Mouse (Mus musculus): ENCODE results near the gene Serping1.

Serping1 gene

GRCm38 (mm10) chr2:84779210-84779609, 4.0 kb upstream of the Serping1 start:
- DNase-seq (ENCODE audit: low read depth): no peak

DNA sequence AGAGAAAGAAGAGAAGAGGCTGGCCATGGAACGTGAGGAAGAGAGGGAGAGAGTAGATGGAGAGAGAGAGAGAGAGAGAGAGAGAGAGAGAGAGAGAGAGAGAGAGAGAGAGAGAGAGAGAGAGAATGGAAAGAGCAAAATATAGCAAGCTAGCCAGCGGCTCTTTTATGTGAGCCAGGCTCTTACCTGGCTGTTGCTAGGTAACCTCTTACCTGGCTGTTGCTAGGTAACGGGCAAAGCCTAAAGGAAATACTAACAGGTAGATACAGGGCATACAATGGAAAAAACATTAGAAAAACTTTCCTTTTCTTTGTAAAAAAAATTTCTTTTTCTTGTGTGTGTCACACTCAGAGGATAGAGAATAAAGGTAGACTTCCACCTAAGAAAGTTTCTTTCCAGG, 2.5 kb upstream of the Serping1 start:
- DNase-seq (ENCODE audit: low read depth): no peak

- DNase-seq (ENCODE audit: low read depth): no peak
These were observed 421 bp upstream of the Serping1 start for GRCm38 (mm10) chr2:84775665-84776064.

DNA sequence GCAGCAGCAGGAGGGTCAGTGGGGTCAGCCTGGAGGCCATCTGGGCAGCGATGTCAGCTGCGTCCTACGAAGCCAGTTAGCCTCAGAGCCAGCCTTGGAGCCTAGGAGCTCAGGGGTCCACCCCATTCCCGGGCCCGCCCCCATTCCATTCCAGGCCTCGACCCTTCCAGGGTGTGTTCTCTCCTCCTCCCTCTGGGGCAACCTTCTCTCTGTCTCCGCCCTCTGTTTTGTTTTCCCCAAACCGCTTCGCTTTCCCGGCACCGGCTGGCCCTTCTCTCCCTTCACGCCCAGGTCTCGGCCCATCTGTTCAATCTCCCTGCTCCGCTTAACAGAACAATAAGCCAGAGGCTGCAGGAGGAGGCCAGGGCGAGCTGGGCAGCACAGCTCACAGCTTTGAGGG, 493 bp downstream of the Serping1 start:
- DNase-seq (ENCODE audit: low read depth): no peak

DNA sequence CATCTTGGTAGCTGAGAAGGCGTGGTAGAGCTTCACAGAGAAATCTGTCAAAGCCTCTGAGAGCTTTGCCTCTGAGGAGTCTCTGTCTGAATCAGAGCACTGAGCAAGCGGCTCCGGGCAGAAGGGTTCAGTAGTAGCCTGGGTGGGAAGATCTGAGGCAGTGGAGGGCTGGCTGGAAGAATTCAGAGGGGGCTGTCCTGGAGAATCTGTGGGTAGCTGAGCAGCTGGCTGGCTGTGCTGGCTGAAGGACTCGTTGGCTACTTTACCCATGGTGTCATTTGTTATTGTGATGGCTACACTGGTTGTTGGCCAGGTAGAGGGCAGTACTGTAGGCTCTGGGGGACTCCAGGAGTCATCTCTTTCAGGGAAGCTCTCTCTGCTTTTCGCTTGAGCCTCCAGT, 2.0 kb downstream of the Serping1 start:
- DNase-seq (ENCODE audit: low read depth): no peak

DNA sequence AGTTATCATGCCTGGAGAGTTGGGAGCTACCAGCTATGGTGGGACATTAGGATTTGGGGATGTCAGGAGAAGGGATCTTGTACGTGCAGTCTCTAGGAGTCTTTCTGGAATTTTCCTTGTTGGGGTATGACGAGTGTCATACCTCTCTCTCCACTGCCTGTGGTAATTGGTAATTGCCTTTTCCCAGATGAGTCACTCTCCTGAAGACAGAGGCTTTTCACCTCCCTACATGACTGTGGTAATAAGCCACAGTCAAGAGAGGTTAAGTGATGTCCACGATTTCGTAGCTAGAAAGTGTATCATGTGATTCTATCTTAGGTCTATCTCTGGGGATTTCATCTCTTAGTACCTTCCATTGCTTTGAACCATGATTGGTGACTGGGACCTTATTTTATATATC, 2.8 kb downstream of the Serping1 start:
- DNase-seq (ENCODE audit: low read depth): no peak

DNA sequence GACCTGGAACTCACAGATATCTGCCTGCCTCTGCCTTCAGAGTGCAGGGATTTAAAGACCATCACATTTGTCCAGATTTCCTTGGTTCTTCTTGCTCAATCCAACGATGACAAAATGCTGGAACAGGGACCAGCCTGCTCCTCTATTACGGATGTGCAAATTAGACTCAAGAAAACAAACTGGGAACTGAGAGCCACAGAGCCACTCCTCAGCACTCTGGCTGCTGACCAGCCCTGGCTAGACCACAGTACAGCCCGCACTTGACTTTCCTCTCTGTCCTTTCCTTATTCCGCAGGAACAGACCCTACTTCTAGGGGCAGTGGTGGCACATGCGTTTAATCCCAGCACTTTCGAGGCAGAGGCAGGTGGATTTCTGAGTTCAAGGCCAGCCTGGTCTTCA, 4.7 kb downstream of the Serping1 start:
- DNase-seq (ENCODE audit: low read depth): no peak

GRCm38 (mm10) chr2:84762818-84763217, 12.4 kb downstream of the Serping1 start:
- no peak for DNase-seq (ENCODE audit: low read depth)

GRCm38 (mm10) chr2:84762295-84762694, 12.9 kb downstream of the Serping1 start:
- DNase-seq (ENCODE audit: low read depth): no peak

DNA sequence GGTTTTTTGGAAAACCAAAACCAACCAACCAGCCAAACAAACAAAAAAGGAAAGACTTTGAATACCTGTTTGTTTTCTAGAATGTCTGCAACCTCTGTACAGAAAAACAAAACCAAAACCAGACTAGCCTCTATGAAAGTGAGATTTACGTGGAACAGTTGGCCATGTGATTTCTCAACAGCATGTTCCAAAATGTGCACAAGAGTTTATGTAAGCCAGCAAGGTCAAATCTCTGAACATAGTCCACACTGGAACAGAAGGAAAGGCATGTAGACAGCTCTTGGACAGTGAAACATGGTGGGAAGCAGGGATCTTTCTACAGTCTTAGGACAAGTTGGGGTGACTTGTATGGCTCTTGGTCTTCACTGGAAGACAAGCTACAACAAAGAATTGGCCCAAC, 13.4 kb downstream of the Serping1 start:
- DNase-seq (ENCODE audit: low read depth): no peak

DNA sequence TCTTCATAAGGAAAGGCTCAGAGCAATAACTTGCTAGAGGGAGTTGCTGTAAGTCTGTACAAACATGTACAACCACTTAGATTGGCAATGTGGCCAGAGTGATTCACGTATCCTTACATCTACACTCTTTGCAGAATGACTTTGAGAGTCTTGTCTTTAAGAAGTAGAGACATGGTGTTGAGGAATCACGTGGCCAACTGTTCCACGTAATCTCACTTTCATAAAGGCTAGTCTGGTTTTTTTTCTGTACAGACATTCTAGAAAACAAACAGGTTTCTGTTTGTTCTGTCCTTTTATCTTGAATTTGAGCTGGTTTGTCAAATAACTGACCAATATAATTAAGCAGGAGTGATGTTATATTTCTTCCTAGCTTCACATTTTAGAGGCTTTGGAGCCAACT, 13.9 kb downstream of the Serping1 start:
- no peak for DNase-seq (ENCODE audit: low read depth)

DNA sequence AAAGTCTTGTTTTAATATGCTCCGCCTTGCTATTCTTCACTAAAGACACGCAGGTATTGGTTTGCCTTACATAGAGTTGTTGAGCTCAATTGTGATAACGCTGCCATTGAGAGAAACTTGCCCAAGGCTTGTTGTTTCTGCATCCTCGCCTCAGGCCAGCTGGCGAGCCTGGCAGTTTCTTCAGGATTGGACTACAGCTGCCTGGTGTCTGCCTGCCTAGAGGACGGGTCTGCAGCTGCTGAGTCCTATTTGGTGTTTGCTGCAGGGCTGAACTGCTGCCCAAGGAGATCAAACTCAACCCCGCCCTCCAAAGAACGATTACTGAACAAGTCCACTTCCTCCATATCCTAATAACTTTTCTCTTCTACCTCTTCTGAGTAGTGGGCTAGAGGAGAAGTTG, 14.5 kb downstream of the Serping1 start:
- DNase-seq (ENCODE audit: low read depth): no peak

DNA sequence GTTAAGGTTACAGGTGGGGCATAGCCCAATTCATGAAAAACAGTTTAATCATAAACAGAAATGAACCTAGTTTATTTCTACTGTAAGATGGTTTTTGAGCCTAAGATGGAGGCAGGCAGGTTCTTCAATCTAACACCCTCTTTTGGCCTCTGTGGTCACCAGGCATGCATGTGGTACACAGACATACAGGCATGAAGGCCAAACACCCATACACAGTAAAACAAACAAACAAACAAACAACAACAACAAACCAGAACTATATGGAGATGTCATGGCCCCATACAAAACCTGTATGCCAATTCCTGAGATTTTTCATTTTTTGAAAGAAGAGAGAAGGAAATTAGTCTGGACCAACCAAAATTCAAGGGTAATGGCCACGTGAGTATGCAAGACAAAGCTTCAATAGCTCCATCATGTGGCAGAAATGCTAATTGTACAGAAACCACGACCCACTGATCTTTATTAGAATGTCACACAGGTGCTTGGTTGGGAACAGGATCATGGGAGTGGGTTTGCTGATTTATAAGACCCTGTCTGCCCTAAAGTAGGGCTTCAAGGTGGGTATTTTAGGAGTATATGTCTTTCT, 16.6 kb downstream of the Serping1 start:
- no peak for DNase-seq (ENCODE audit: low read depth)

DNA sequence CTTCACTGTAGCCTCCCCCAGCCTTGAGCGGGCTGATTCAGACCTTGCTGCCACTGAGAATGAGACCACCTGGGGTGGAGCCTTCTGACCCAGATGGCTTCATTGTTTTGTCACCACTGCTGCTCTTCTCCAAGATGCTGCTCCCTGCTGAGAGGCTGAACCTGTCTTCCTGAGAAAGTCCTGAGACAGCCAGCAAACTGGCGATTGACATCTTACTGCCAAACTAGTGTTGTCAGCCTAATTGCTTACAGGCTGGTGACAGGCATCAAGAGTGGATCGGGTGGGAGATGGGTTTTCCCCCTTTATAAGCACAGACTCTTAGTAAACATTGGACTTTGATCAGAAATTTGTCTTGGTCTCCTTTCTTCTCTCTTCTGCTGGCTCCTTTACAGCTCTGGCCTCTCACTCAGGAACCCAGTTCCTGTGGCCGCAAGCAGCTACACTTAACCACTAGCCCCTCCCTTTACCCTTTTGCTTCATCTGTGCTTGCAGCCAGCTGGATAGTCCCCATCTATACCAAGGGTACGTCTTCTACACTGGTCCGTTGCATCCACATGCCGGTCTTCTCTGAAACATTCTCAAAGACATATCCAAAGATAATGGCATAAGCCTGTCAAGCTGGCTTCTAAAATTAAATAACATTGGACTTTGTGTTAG, 18.1 kb downstream of the Serping1 start:
- DNase-seq (ENCODE audit: low read depth): no peak

DNA sequence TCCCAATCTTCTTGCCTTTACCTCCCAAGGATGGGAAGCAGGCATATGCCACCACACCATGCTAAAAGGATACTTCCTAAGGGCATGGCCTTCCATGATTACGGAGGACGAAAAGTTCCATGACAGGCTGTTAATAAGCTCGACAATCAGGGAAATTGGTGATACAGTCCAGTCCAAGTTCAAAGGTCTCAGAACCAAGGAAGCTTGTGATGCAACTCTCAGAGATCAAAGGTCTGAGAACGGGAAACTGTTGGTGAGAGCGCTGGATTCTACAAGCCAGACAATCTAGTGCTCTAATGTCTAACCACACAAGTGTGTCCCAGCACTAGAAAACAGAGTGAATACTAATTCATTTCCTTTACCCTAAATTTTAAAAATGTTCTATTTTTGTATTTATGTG, 19.0 kb downstream of the Serping1 start:
- DNase-seq (ENCODE audit: low read depth): no peak

GRCm38 (mm10) chr2:84750115-84750514, 25.1 kb downstream of the Serping1 start:
- no peak for DNase-seq (ENCODE audit: low read depth)

DNA sequence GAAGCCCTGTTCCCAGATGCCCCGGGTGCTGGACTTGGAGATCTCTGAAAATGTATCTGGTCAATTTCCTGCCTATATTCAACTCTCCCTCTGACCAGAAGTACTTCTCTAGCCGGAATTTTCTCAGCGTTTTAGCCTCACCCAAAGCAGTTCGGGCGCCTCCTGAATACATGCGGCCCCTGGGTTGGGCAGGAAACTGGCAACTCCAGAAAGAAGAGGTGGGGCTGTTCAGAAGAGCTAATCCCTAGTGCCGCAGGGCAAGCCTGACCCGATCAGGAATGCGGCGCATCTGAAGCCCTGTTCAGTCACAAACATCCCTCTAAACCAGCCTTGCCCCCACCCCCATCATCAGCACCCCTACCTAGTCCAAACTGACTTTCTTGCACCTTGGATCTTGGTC, 31.1 kb downstream of the Serping1 start:
- DNase-seq (ENCODE audit: low read depth): no peak

GRCm38 (mm10) chr2:84743561-84743960, 31.7 kb downstream of the Serping1 start, which contains the start of gene Gm19426:
Gene Gm19426 (minus strand): TSS chr2:84743655.
- DNase-seq (ENCODE audit: low read depth): no peak

DNA sequence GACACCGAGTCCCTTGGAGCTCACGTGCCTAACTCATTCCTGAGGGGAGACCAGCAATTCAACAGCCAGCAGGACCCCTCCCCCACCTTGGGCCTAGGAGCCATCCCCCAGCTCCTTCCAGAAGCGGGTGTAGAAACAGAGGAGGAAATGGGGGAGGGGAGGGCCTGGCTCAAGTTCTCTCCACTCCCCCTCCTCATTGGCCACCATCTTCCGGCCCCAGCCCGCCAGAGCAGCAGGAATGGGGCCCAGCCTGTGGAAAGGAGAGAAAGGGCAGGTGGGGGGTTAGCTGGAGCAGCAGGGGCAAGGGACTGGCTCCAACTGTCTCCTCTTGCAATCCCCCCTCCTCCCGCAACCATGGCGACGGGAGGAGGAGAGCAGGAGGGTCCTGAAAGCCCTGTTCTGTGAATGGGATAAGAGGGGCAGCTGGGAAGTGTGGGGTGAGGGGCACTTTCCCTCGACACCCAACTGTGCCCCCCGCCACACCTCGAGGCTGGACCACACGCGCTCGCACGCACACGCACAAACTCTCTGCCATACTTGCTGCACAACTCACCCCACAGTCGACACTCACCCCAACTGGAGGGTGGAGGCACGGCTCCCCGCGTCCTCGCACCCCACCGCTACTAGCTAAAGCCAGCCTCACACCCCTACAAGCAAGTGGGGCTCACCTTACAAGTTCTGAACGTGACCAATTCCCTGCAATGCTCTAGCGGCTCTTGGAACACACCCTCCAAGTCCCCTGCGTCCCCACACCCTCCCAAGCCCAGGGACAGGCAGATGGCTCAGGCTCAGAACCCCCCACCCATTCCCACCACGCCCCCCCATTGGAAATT, 32.6 kb downstream of the Serping1 start:
- no peak for DNase-seq (ENCODE audit: low read depth)

GRCm38 (mm10) chr2:84741841-84742450, 33.3 kb downstream of the Serping1 start:
- no peak for DNase-seq (ENCODE audit: low read depth)

DNA sequence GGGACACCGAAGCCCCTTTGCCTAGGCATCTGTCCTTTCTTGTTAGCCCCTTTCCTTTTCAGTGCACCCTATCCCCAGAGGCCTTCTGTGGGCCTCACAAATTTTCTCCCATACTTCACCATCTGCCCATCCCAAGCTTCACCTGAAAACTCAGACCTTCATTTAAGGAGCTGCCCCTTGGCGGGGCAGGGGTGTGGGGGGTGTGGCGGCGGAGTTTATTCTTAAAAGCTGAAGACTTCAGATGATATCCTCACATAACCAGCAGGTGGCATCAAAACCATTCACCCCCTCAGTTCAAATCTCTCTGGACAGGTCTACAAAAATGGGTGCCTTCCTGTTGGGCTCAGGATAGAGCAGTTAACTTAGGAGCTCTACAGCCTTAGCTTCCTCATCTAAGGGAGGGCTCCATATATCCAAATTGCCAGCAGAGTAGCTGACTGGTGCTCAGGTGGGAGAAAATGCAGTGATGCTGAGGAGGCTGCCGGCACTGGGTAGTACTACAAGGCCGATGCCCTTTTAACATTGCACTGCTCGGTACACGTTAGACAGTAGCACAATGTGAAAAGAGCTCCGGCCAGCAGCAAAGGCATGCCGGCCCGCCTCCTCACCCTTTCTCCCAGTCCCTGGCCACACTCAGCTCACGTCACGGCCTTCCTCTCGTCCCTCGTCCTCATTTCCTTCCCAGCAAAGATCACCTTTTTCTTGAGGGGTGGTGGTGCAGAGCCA, 34.5 kb downstream of the Serping1 start:
- DNase-seq (ENCODE audit: low read depth): no peak

DNA sequence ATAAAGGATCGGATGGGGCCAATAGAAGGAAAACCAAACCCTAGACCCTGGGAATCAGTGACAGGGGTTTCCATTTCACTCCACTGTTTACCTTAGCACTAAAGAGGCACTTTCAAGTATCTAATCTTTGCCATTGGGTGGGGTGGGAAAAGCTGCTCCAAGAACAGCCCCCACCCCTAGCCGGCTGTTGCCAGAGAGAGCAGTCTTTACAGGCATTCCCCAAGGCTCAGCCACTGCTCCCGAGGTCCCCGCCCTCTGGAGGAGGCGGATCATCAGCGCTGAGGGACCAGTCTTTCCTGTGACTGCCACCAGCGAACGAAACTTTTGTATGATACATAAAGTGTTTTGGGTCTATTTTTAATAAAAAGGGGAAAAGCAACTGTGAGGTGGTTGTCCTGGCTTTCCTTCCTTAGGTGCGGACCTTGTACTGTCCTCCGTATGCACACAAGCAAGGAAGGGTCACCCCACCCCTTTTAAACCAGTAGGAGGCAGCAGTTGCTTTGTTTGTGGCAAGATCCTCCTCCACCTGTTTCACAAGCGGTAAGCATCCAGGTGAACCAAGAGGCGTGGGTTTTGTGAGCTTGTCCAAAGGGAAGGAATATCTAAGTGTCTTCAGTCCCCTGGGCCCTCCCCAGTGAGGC, 36.9 kb downstream of the Serping1 start:
- DNase-seq (ENCODE audit: low read depth): no peak

Measured in c-Kit-positive CD71-positive TER-119-negative erythroid progenitor cells, embryonic 14.5 days (primary cell).